Mouse (Mus musculus): ENCODE measurements at regions not wholly inside any gene's neighbourhood (a gene's known extent, or its start where the extent isn't known, plus 50 kb on each side); places are given as distances from the start of the nearest gene placed in this dataset.
A peak's percentile ranks its signal among the peaks of the same experiment; 100 is the strongest.

- WGBS: 89% methylated on average over 2 of the region's 2 CpGs
- ATAC-seq (ENCODE audit: insufficient number of reproducible peaks, insufficient read depth, low FRiP score, low read depth): no peak
- no peaks in the 10 kb centered on the region for H3K4me1 ChIP-seq (ENCODE audit: control insufficient read depth, insufficient read depth, low read length)
- no peaks in the 10 kb centered on the region for H3K36me3 ChIP-seq (ENCODE audit: control insufficient read depth, insufficient read depth, low read length)
- no peak overlapping the region for H3K9ac ChIP-seq (replicated peaks; ENCODE audit: low read depth, low read length)
- H3K9me3 ChIP-seq (ENCODE audit: control insufficient read depth, low read depth, low read length): no peaks in the 10 kb centered on the region
- H3K27ac ChIP-seq (ENCODE audit: low read length): no peak overlapping the region
- no peak overlapping the region for H3K4me2 ChIP-seq (replicated peaks; ENCODE audit: low read depth, low read length)
- no peak overlapping the region for H3K4me3 ChIP-seq (ENCODE audit: low read depth, low read length)
- no peaks in the 10 kb centered on the region for H3K27me3 ChIP-seq (ENCODE audit: control insufficient read depth, insufficient read depth, low read length)
Measured at GRCm38 (mm10) chr15:31798863-31799262, 197.2 kb downstream of the Fam173b start.

- no peak overlapping the region for H3K27ac ChIP-seq (ENCODE audit: low read length)
- no peaks in the 10 kb centered on the region for H3K27me3 ChIP-seq (ENCODE audit: control insufficient read depth, insufficient read depth, low read length)
- H3K9ac ChIP-seq (replicated peaks; ENCODE audit: low read depth, low read length): no peak overlapping the region
- WGBS: 55% methylated on average over 3 of the region's 3 CpGs
- no peak overlapping the region for H3K4me2 ChIP-seq (replicated peaks; ENCODE audit: low read depth, low read length)
- no peaks in the 10 kb centered on the region for H3K36me3 ChIP-seq (ENCODE audit: control insufficient read depth, insufficient read depth, low read length)
- no peaks in the 10 kb centered on the region for H3K9me3 ChIP-seq (ENCODE audit: control insufficient read depth, low read depth, low read length)
- H3K4me3 ChIP-seq (ENCODE audit: low read depth, low read length): no peak overlapping the region
- no peaks in the 10 kb centered on the region for H3K4me1 ChIP-seq (ENCODE audit: control insufficient read depth, insufficient read depth, low read length)
- ATAC-seq (ENCODE audit: insufficient number of reproducible peaks, insufficient read depth, low FRiP score, low read depth): no peak
Measured at GRCm38 (mm10) chr15:31805522-31805921, 203.9 kb downstream of the Fam173b start.

- Histone ChIP-seq H3K27ac (ENCODE audit: low read length) (no peak overlapping the region), H3K4me1 (ENCODE audit: control insufficient read depth, insufficient read depth, low read length) (no peaks in the 10 kb centered on the region), H3K4me2 (replicated peaks; ENCODE audit: low read depth, low read length) (no peak overlapping the region), H3K36me3 (ENCODE audit: control insufficient read depth, insufficient read depth, low read length) (no peaks in the 10 kb centered on the region), H3K9me3 (ENCODE audit: control insufficient read depth, low read depth, low read length) (no peaks in the 10 kb centered on the region), H3K27me3 (ENCODE audit: control insufficient read depth, insufficient read depth, low read length) (no peaks in the 10 kb centered on the region), H3K4me3 (ENCODE audit: low read depth, low read length) (no peak overlapping the region), H3K9ac (replicated peaks; ENCODE audit: low read depth, low read length) (no peak overlapping the region)
- ATAC-seq (ENCODE audit: insufficient number of reproducible peaks, insufficient read depth, low FRiP score, low read depth): no peak
- WGBS: 72% methylated on average over 5 of the region's 5 CpGs
Measured at GRCm38 (mm10) chr15:31815551-31815950, 213.9 kb downstream of the Fam173b start.

GRCm38 (mm10) chr15:31819219-31819618 lies 217.6 kb downstream of the Fam173b start:
- Histone ChIP-seq H3K4me2 (replicated peaks; ENCODE audit: low read depth, low read length) (no peak overlapping the region), H3K36me3 (ENCODE audit: control insufficient read depth, insufficient read depth, low read length) (no peaks in the 10 kb centered on the region), H3K27ac (ENCODE audit: low read length) (no peak overlapping the region), H3K4me3 (ENCODE audit: low read depth, low read length) (no peak overlapping the region), H3K9me3 (ENCODE audit: control insufficient read depth, low read depth, low read length) (no peaks in the 10 kb centered on the region), H3K27me3 (ENCODE audit: control insufficient read depth, insufficient read depth, low read length) (no peaks in the 10 kb centered on the region), H3K4me1 (ENCODE audit: control insufficient read depth, insufficient read depth, low read length) (no peaks in the 10 kb centered on the region), H3K9ac (replicated peaks; ENCODE audit: low read depth, low read length) (no peak overlapping the region)
- ATAC-seq (ENCODE audit: insufficient number of reproducible peaks, insufficient read depth, low FRiP score, low read depth): no peak
- WGBS: 48% methylated on average over 6 of the region's 6 CpGs

- Histone ChIP-seq H3K4me2 (replicated peaks; ENCODE audit: low read depth, low read length) (no peak overlapping the region), H3K9ac (replicated peaks; ENCODE audit: low read depth, low read length) (no peak overlapping the region), H3K27ac (ENCODE audit: low read length) (no peak overlapping the region), H3K4me3 (ENCODE audit: low read depth, low read length) (no peak overlapping the region), H3K9me3 (ENCODE audit: control insufficient read depth, low read depth, low read length) (no peaks in the 10 kb centered on the region), H3K4me1 (ENCODE audit: control insufficient read depth, insufficient read depth, low read length) (no peaks in the 10 kb centered on the region), H3K27me3 (ENCODE audit: control insufficient read depth, insufficient read depth, low read length) (no peaks in the 10 kb centered on the region), H3K36me3 (ENCODE audit: control insufficient read depth, insufficient read depth, low read length) (no peaks in the 10 kb centered on the region)
- WGBS: 80% methylated on average over 6 of the region's 6 CpGs
- 0 out of 2 replicates have a peak, but pooled peaks have one; percentile 28 for ATAC-seq (ENCODE audit: insufficient number of reproducible peaks, insufficient read depth, low FRiP score, low read depth)
Measured at GRCm38 (mm10) chr15:31827219-31827618, 225.6 kb downstream of the Fam173b start.

GRCm38 (mm10) chr15:31841519-31841918 lies 239.9 kb downstream of the Fam173b start:
- H3K27me3 ChIP-seq (ENCODE audit: control insufficient read depth, insufficient read depth, low read length): no peaks in the 10 kb centered on the region
- no peaks in the 10 kb centered on the region for H3K36me3 ChIP-seq (ENCODE audit: control insufficient read depth, insufficient read depth, low read length)
- no peaks in the 10 kb centered on the region for H3K9me3 ChIP-seq (ENCODE audit: control insufficient read depth, low read depth, low read length)
- no peak overlapping the region for H3K27ac ChIP-seq (ENCODE audit: low read length)
- no peak overlapping the region for H3K9ac ChIP-seq (replicated peaks; ENCODE audit: low read depth, low read length)
- 56% methylated on average over 1 of the region's 1 CpGs for WGBS
- no peak overlapping the region for H3K4me2 ChIP-seq (replicated peaks; ENCODE audit: low read depth, low read length)
- no peak for ATAC-seq (ENCODE audit: insufficient number of reproducible peaks, insufficient read depth, low FRiP score, low read depth)
- H3K4me1 ChIP-seq (ENCODE audit: control insufficient read depth, insufficient read depth, low read length): no peaks in the 10 kb centered on the region
- no peak overlapping the region for H3K4me3 ChIP-seq (ENCODE audit: low read depth, low read length)

- Histone ChIP-seq H3K9me3 (ENCODE audit: control insufficient read depth, low read depth, low read length) (no peaks in the 10 kb centered on the region), H3K4me3 (ENCODE audit: low read depth, low read length) (no peak overlapping the region), H3K4me1 (ENCODE audit: control insufficient read depth, insufficient read depth, low read length) (no peaks in the 10 kb centered on the region), H3K36me3 (ENCODE audit: control insufficient read depth, insufficient read depth, low read length) (no peaks in the 10 kb centered on the region), H3K27ac (ENCODE audit: low read length) (no peak overlapping the region), H3K27me3 (ENCODE audit: control insufficient read depth, insufficient read depth, low read length) (no peaks in the 10 kb centered on the region), H3K4me2 (replicated peaks; ENCODE audit: low read depth, low read length) (no peak overlapping the region), H3K9ac (replicated peaks; ENCODE audit: low read depth, low read length) (no peak overlapping the region)
- 60% methylated on average over 5 of the region's 5 CpGs for WGBS
- no peak for ATAC-seq (ENCODE audit: insufficient number of reproducible peaks, insufficient read depth, low FRiP score, low read depth)
Measured at GRCm38 (mm10) chr15:31854764-31855163, 253.1 kb downstream of the Fam173b start.

GRCm38 (mm10) chr15:31855188-31855587 lies 253.5 kb downstream of the Fam173b start:
- Histone ChIP-seq H3K27ac (ENCODE audit: low read length) (no peak overlapping the region), H3K9ac (replicated peaks; ENCODE audit: low read depth, low read length) (no peak overlapping the region), H3K4me2 (replicated peaks; ENCODE audit: low read depth, low read length) (no peak overlapping the region), H3K4me1 (ENCODE audit: control insufficient read depth, insufficient read depth, low read length) (no peaks in the 10 kb centered on the region), H3K9me3 (ENCODE audit: control insufficient read depth, low read depth, low read length) (no peaks in the 10 kb centered on the region), H3K36me3 (ENCODE audit: control insufficient read depth, insufficient read depth, low read length) (no peaks in the 10 kb centered on the region), H3K4me3 (ENCODE audit: low read depth, low read length) (no peak overlapping the region), H3K27me3 (ENCODE audit: control insufficient read depth, insufficient read depth, low read length) (no peaks in the 10 kb centered on the region)
- 68% methylated on average over 3 of the region's 3 CpGs for WGBS
- ATAC-seq (ENCODE audit: insufficient number of reproducible peaks, insufficient read depth, low FRiP score, low read depth): no peak

GRCm38 (mm10) chr15:31869100-31869499 lies 267.4 kb downstream of the Fam173b start:
- no peak overlapping the region for H3K9ac ChIP-seq (replicated peaks; ENCODE audit: low read depth, low read length)
- H3K4me1 ChIP-seq (ENCODE audit: control insufficient read depth, insufficient read depth, low read length): 0 out of 2 replicates have a peak, but pooled peaks cover 2% of the 10 kb centered on the region
- H3K27me3 ChIP-seq (ENCODE audit: control insufficient read depth, insufficient read depth, low read length): no peaks in the 10 kb centered on the region
- WGBS: 82% methylated on average over 3 of the region's 3 CpGs
- H3K9me3 ChIP-seq (ENCODE audit: control insufficient read depth, low read depth, low read length): no peaks in the 10 kb centered on the region
- no peak overlapping the region for H3K4me2 ChIP-seq (replicated peaks; ENCODE audit: low read depth, low read length)
- no peaks in the 10 kb centered on the region for H3K36me3 ChIP-seq (ENCODE audit: control insufficient read depth, insufficient read depth, low read length)
- no peak overlapping the region for H3K4me3 ChIP-seq (ENCODE audit: low read depth, low read length)
- no peak overlapping the region for H3K27ac ChIP-seq (ENCODE audit: low read length)
- no peak for ATAC-seq (ENCODE audit: insufficient number of reproducible peaks, insufficient read depth, low FRiP score, low read depth)
